Mouse (Mus musculus): ENCODE measurements around the gene Rasgrf2. TPM values are rescaled to one million over a fixed set of nuclear protein-coding genes. Genes with fewer than 3 reads are reported as not detected.

The Rasgrf2 gene
- total and polyA plus RNA-seq, 3 experiments: 0.22 TPM; not detected in 2

GRCm38 (mm10) chr13:91893132-91893531 lies 238.3 kb downstream of the Rasgrf2 start:
- DNase-seq (ENCODE audit: low spot score): no peak
- no peak for TF ChIP-seq POLR2AphosphoS5 (IDR thresholded peaks at IDR 0.05; ENCODE audit: insufficient replicate concordance, low read depth, low read length)
- no peak for TF ChIP-seq CTCF (IDR thresholded peaks at IDR 0.05; ENCODE audit: low read depth, low read length)
- no peak for TF ChIP-seq TAL1 (conservative IDR thresholded peaks at IDR 0.05; ENCODE audit: low read depth, low read length)
- TF ChIP-seq GATA2 (IDR thresholded peaks at IDR 0.05; ENCODE audit: borderline replicate concordance, low read depth, low read length): no peak
- no peak for TF ChIP-seq GATA1 (IDR thresholded peaks at IDR 0.05; ENCODE audit: borderline replicate concordance, low read length)
- Histone ChIP-seq H3K27me3 (ENCODE audit: insufficient read depth, low read length) (peaks cover 3% of the 10 kb centered on the region), H3K4me1 (ENCODE audit: insufficient read depth, low read depth, low read length) (no peaks in the 10 kb centered on the region), H3K4me3 (ENCODE audit: low read depth, low read length) (no peak overlapping the region), H3K36me3 (replicated peaks) (no peaks in the 10 kb centered on the region), H3K9me3 (replicated peaks) (no peaks in the 10 kb centered on the region)
- ATAC-seq (ENCODE audit: extremely low read depth, insufficient number of reproducible peaks, low FRiP score, poor library complexity, severe bottlenecking): peak; percentile 49

GRCm38 (mm10) chr13:91890031-91890619 lies 241.3 kb downstream of the Rasgrf2 start:
- ATAC-seq (ENCODE audit: extremely low read depth, insufficient number of reproducible peaks, low FRiP score, poor library complexity, severe bottlenecking): no peak

GRCm38 (mm10) chr13:91884714-91885386 lies 246.6 kb downstream of the Rasgrf2 start:
- no peak for DNase-seq (ENCODE audit: low spot score)
- no peak for ATAC-seq (ENCODE audit: extremely low read depth, insufficient number of reproducible peaks, low FRiP score, poor library complexity, severe bottlenecking)
- TF ChIP-seq GATA1 (IDR thresholded peaks at IDR 0.05; ENCODE audit: borderline replicate concordance, low read length): no peak
- TF ChIP-seq TAL1 (conservative IDR thresholded peaks at IDR 0.05; ENCODE audit: low read depth, low read length): no peak
- H3K4me1 ChIP-seq (ENCODE audit: insufficient read depth, low read depth, low read length): no peaks in the 10 kb centered on the region
- H3K9me3 ChIP-seq (replicated peaks): no peaks in the 10 kb centered on the region
- H3K36me3 ChIP-seq (replicated peaks): no peaks in the 10 kb centered on the region
- H3K27me3 ChIP-seq (ENCODE audit: insufficient read depth, low read length): peaks cover 16% of the 10 kb centered on the region
- H3K4me3 ChIP-seq (ENCODE audit: low read depth, low read length): no peak overlapping the region

More at GRCm38 (mm10) chr13:91890031-91890619, 241.3 kb downstream of the Rasgrf2 start:
- DNase-seq (ENCODE audit: low spot score): no peak
- Histone ChIP-seq H3K9me3 (replicated peaks) (no peaks in the 10 kb centered on the region), H3K27me3 (ENCODE audit: insufficient read depth, low read length) (peaks cover 3% of the 10 kb centered on the region), H3K36me3 (replicated peaks) (no peaks in the 10 kb centered on the region), H3K4me1 (ENCODE audit: insufficient read depth, low read depth, low read length) (no peaks in the 10 kb centered on the region), H3K4me3 (ENCODE audit: low read depth, low read length) (no peak overlapping the region)
- no peak for TF ChIP-seq TAL1 (conservative IDR thresholded peaks at IDR 0.05; ENCODE audit: low read depth, low read length)
- no peak for TF ChIP-seq CTCF (IDR thresholded peaks at IDR 0.05; ENCODE audit: low read depth, low read length)
- no peak for TF ChIP-seq POLR2AphosphoS5 (IDR thresholded peaks at IDR 0.05; ENCODE audit: insufficient replicate concordance, low read depth, low read length)
- TF ChIP-seq GATA2 (IDR thresholded peaks at IDR 0.05; ENCODE audit: borderline replicate concordance, low read depth, low read length): no peak
- no peak for TF ChIP-seq GATA1 (IDR thresholded peaks at IDR 0.05; ENCODE audit: borderline replicate concordance, low read length)

GRCm38 (mm10) chr13:91881837-91882480 lies 249.5 kb downstream of the Rasgrf2 start:
- TF ChIP-seq CTCF (IDR thresholded peaks at IDR 0.05; ENCODE audit: low read depth, low read length): peak; percentile 52; the same call in 1 of the 2 replicates
- no peak for TF ChIP-seq POLR2AphosphoS5 (IDR thresholded peaks at IDR 0.05; ENCODE audit: insufficient replicate concordance, low read depth, low read length)
- no peaks in the 10 kb centered on the region for H3K9me3 ChIP-seq (replicated peaks)
- H3K36me3 ChIP-seq (replicated peaks): no peaks in the 10 kb centered on the region
- H3K4me3 ChIP-seq (ENCODE audit: low read depth, low read length): no peak overlapping the region
- peaks cover 29% of the 10 kb centered on the region for H3K27me3 ChIP-seq (ENCODE audit: insufficient read depth, low read length)
- peak; percentile 6 for DNase-seq (ENCODE audit: low spot score)
- ATAC-seq (ENCODE audit: extremely low read depth, insufficient number of reproducible peaks, low FRiP score, poor library complexity, severe bottlenecking): no peak
- H3K4me1 ChIP-seq (ENCODE audit: insufficient read depth, low read depth, low read length): no peaks in the 10 kb centered on the region

GRCm38 (mm10) chr13:91880256-91880655 lies 251.2 kb downstream of the Rasgrf2 start:
- DNase-seq (ENCODE audit: low spot score) (no peak), ATAC-seq (ENCODE audit: extremely low read depth, insufficient number of reproducible peaks, low FRiP score, poor library complexity, severe bottlenecking) (no peak)
- no peaks in the 10 kb centered on the region for H3K9me3 ChIP-seq (replicated peaks)
- peaks cover 29% of the 10 kb centered on the region for H3K27me3 ChIP-seq (ENCODE audit: insufficient read depth, low read length)
- H3K4me3 ChIP-seq (ENCODE audit: low read depth, low read length): no peak overlapping the region
- H3K4me1 ChIP-seq (ENCODE audit: insufficient read depth, low read depth, low read length): no peaks in the 10 kb centered on the region
- H3K36me3 ChIP-seq (replicated peaks): no peaks in the 10 kb centered on the region
- TF ChIP-seq TAL1 (conservative IDR thresholded peaks at IDR 0.05; ENCODE audit: low read depth, low read length): no peak
- no peak for TF ChIP-seq POLR2AphosphoS5 (IDR thresholded peaks at IDR 0.05; ENCODE audit: insufficient replicate concordance, low read depth, low read length)
- TF ChIP-seq GATA1 (IDR thresholded peaks at IDR 0.05; ENCODE audit: borderline replicate concordance, low read length): no peak
- no peak for TF ChIP-seq GATA2 (IDR thresholded peaks at IDR 0.05; ENCODE audit: borderline replicate concordance, low read depth, low read length)
- TF ChIP-seq CTCF (IDR thresholded peaks at IDR 0.05; ENCODE audit: low read depth, low read length): no peak

GRCm38 (mm10) chr13:91877996-91878395 lies 253.5 kb downstream of the Rasgrf2 start:
- TF ChIP-seq POLR2AphosphoS5 (IDR thresholded peaks at IDR 0.05; ENCODE audit: insufficient replicate concordance, low read depth, low read length): no peak
- TF ChIP-seq GATA1 (IDR thresholded peaks at IDR 0.05; ENCODE audit: borderline replicate concordance, low read length): no peak

More at GRCm38 (mm10) chr13:91877996-91878395, 253.5 kb downstream of the Rasgrf2 start:
- H3K4me1 ChIP-seq (ENCODE audit: insufficient read depth, low read depth, low read length): no peaks in the 10 kb centered on the region
- H3K9me3 ChIP-seq (replicated peaks): no peaks in the 10 kb centered on the region
- no peak for ATAC-seq (ENCODE audit: extremely low read depth, insufficient number of reproducible peaks, low FRiP score, poor library complexity, severe bottlenecking)
- H3K4me3 ChIP-seq (ENCODE audit: low read depth, low read length): no peak overlapping the region
- H3K27me3 ChIP-seq (ENCODE audit: insufficient read depth, low read length): peaks cover 24% of the 10 kb centered on the region
- DNase-seq (ENCODE audit: low spot score): no peak
- H3K36me3 ChIP-seq (replicated peaks): no peaks in the 10 kb centered on the region

Data from G1E (cell line).